Mouse (Mus musculus) G1E-ER4 (cell line): ENCODE results near the gene Coa7. TPM values are rescaled to one million over a fixed set of nuclear protein-coding genes. Genes with fewer than 3 reads are reported as not detected.

Experiments
- GATA1 ChIP-seq: IDR thresholded peaks from one replicate; pipeline ENCODE4 v1.8.0; 2012; ENCODE audit warnings: low read length, inconsistent platforms
- polyA plus RNA-seq: library from polyadenylated mRNA; stranded (reverse); fragments of >175 nt; gene quantifications from 2 replicates; pipeline ENCODE4 v1.2.3, GENCODE M21; 2012

The Coa7 gene
- polyA plus RNA-seq, 1 experiment: 0.78 TPM

DNA sequence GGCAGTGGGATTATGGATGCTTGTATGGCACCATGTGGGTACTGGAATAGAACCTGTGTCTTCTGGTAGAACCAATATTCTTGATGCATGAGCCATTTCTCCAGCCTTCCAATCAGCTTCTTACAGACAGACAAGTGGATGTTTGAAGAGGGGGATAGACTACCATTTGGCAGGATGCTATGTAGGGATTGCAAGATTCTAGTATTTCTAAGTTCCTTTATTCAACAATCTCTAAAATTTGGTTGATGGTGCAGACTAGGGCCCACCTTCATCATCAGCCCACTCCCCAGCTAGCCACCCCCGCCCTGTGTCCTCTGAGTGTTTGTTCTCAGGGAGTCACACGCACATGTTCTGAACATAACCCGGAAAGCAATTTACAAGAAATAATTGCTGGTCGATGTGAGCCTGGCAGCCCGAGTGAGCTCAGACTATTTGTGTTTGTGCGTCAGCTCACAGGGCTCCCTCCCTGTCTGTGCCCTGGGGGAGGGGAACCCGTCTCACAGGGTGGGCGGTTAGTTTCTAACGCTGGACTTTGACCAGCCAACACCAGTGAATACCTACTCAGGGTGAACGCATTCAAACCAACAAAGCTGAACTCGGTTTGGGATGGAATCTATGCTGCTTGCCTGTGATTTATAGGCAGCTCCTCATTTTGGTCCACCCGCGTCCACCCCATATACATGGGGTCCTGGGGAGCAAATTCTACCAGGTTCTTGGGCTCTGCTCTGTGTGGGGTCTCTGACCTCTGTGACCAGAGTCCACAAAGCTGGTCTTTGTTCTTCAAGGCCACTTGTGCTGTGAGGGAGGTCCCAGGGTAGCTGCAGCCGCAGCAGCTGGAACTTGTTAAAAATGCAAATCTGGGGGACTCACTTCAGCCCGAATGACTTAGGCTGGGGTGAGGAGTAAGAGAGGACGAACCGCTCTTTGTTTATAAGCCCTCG is 34.7 kb downstream of the Coa7 start:
- no peak for TF ChIP-seq GATA1

- TF ChIP-seq GATA1: no peak
Measured at GRCm38 (mm10) chr4:108363355-108364110, 35.6 kb downstream of the Coa7 start.

- no peak for TF ChIP-seq GATA1
Measured at GRCm38 (mm10) chr4:108364111-108364476, 36.2 kb downstream of the Coa7 start.

- TF ChIP-seq GATA1: no peak
Measured at GRCm38 (mm10) chr4:108369254-108369653, 41.3 kb downstream of the Coa7 start.

DNA sequence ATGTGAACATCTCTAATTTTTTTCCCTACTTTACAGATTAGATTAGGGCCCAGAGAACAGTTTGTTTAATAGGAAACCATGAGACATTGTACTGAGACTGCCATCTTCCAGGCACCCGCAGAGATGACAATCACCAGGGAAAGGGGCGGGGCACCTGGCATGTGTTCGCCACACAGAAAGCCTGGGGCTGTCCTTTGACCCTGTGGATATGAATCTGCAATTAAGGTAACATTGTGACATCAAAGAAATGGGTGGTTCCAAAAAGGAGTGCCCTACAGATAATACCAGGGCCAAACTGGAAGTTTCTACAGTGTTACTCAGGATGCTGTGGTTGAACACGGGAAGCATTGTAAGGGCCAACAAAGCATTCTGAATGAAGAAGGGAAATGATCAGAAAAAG is 42.5 kb downstream of the Coa7 start:
- no peak for TF ChIP-seq GATA1

- no peak for TF ChIP-seq GATA1
Measured at GRCm38 (mm10) chr4:108371421-108371820, 43.5 kb downstream of the Coa7 start.

GRCm38 (mm10) chr4:108372166-108372565 is 44.2 kb downstream of the Coa7 start:
- no peak for TF ChIP-seq GATA1

DNA sequence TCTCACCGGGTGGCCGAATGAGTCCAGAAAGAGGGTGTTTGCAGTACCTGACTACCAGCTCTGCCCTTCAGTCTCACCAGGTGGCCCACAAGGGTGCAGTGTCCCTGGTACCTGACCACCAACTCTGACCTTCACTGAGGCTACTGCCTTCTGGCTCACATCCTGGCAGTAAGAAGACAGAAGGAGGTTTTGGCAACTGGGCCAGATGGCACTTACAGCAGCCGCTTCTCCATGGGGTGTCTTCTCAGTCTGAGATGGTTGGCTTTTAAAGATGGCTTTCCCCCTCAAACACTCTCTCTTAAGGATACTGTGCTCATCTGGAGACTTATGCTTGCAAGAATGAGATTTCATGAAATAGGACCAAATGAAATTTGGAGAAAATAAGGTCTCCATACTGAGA is 51.5 kb downstream of the Coa7 start:
- TF ChIP-seq GATA1: no peak

GRCm38 (mm10) chr4:108380146-108380545 is 52.2 kb downstream of the Coa7 start:
- no peak for TF ChIP-seq GATA1

GRCm38 (mm10) chr4:108383183-108383714 is 55.3 kb downstream of the Coa7 start, which contains the start of gene Shisal2a:
TSS of gene Shisal2a (minus strand) at chr4:108383349.
- no peak for TF ChIP-seq GATA1

DNA sequence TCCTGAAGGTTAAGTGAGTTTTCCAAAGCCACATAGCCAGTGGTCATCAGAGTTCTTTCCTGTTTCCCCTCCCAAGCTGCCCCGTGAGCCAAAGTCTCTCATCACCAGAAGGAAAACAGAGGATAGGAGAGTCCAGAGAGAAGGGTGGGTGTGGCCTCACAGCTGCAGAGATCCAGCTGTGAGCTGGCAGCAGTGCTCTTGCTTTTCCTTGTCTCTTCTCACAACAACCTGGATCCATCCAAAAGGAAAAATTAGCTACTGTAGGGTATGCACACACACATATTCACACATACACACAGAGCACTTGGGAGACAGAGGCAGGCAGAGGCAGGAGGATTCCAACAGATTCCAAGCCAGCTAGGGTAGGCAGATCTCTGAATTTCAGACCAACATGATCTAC is 58.1 kb downstream of the Coa7 start:
- no peak for TF ChIP-seq GATA1

DNA sequence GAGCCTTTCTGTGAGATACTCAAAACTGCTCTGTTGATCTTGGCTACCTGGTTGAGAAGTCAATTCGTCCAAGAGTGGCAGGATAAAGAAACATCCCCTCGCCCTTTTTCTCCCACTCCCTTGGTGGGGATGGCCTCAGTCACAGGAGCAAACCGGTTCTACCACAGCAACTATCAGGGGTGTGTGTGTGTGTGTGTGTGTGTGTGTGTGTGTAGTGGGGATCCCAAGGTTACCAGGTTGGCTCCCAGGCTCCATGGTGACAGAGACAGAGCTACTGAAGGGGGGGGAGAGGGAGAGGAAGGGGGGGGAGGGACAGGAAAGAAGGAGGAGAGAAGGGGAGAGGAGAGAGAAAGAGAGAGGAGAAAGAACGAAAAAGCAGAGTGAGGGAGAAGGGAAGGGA is 59.2 kb downstream of the Coa7 start:
- TF ChIP-seq GATA1: no peak

DNA sequence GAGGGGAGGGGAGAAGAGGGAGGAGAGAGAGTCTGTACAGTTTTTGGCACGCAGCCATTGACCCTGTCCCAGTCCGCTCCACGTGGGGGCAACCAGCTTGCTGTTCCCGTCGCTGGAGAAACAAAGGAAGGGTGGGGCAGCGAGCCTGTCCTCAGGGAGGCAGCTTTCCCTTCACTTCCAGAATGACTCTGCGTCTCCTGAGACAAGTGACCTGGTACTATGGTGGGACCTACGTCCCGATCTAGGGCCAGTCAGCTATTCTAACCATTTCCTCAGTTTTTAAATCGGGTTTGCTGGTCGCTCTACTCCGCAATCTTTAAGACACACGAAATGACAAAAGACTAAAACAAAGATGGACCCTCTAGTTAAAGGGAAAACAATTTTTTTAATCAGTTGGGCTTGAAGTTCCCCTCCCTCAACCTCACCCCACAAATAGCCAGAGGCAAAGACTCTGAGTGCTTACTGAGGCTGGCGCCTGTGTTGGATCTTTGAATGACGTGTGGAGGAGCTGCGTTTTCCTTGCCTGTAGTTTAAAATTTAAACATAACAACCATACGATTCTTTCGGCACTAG is 59.8 kb downstream of the Coa7 start:
- TF ChIP-seq GATA1: no peak

GRCm38 (mm10) chr4:108388741-108389140 is 60.8 kb downstream of the Coa7 start:
- no peak for TF ChIP-seq GATA1

DNA sequence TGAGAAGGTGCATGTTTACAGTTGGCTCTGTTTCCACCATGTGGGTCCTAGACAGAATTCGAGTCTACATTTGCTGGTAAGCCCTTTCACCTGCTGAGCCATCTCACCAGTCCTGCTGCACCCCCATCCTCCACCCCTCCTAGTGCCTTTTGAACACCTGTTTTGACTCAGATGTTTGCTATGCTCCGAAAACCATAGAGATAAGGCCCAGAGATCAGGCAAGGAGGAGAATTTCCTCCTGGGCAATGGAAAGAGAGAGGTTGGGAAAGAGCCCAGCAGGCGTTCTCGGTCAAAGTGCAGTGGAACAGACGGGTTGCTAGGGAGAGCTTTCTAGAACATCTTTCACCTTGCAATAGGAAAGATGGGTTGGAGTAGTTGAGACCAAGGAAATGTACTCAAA is 63.2 kb downstream of the Coa7 start:
- no peak for TF ChIP-seq GATA1

Other genes with a start within 250 kb of the Coa7 start
- gene Podn, start 231.7 kb upstream of the Coa7 start, polyA plus RNA-seq: 0.04 TPM in 1 of 2 replicates, not detected in the other
- gene Scp2, start 183.1 kb upstream of the Coa7 start, polyA plus RNA-seq: 19.1 and 39.2 TPM in 2 replicates
- gene Echdc2, start 162.7 kb upstream of the Coa7 start, polyA plus RNA-seq: not detected in 2 replicates
- gene Zyg11a, start 110.1 kb upstream of the Coa7 start, polyA plus RNA-seq: not detected in 2 replicates
- gene Zyg11b, start 27.0 kb upstream of the Coa7 start, polyA plus RNA-seq: 2.1 and 3.9 TPM in 2 replicates
- gene Shisal2a, start 55.2 kb downstream of the Coa7 start, polyA plus RNA-seq: not detected in 2 replicates
- not detected in 2 replicates for gene Gpx7, start 78.8 kb downstream of the Coa7 start, polyA plus RNA-seq
- 33.4 and 35.9 TPM in 2 replicates for gene Tut4, start 131.3 kb downstream of the Coa7 start, polyA plus RNA-seq